Mouse (Mus musculus): Measurements from ENCODE around the gene Mettl1.

The Mettl1 gene

DNA sequence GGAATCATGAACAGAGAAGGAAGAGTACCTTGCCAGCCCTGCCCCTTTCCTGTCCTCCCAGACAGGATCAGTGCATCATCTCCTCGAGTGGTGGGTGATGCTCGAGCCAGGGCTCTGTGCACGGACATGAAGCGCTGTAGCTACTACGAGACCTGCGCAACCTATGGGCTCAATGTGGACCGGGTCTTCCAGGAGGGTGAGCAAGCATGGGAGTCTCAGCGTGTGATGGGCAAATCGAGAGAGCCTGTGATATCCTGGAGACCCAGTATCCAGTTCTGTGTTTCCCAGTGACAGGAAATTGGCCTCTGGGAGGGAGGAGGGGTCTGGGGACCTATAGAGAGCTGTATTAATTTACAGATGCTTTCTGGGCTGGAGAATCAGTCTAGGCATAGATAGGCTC is 43.8 kb downstream of the Mettl1 start:
- DNase-seq (ENCODE audit: low spot score), result no peak

DNA sequence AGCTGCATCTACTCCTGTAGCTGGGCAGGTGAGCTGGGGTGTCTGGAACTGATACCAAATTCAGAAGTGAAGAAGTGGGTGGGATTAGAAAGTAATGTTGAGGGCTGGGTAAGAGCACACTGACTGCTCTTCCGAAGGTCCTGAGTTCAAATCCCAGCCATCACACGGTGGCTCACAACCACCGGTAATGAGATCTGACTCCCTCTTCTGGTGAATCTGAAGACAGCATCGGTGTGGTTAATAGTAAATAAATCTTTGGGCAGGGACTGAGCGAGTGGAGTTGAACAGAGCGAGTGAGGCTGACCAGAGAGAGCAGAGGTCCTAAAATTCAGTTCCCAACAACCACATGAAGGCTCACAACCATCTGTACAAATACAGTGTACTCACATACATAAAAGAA is 44.4 kb downstream of the Mettl1 start:
- DNase-seq (ENCODE audit: low spot score), result no peak

DNA sequence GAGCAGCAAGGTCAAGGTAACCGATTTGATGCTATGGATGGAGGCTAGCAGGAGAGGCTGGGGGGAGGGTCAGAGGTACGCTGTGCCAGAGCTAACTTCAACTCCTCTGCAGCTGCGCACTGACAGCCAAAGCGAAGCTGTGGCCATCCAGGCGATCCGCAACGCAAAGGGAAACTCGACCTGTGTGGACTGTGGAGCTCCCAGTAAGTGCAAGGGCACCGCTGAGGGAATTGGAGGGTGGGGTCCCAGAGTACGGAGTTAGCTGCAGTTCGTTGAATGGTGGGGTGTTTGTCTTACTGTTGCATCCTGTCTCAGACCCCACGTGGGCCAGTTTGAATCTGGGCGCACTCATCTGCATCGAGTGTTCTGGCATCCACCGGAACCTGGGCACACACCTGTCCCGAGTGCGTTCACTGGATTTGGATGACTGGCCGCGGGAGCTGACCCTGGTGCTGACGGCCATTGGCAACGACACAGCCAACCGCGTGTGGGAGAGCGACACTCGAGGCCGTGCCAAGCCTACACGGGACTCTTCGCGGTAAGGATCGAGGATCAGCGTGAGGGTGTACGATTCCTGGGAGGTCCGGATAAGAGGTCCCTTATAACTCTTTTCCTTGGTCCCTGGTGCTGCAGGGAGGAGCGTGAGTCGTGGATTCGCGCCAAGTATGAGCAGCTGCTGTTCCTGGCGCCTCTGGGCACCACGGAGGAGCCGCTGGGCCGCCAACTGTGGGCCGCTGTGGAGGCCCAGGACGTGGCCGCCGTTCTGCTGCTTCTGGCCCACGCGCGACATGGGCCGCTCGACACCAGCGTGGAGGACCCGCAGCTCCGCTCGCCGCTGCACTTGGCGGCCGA is 49.6 kb downstream of the Mettl1 start:
- peak; percentile 62 for DNase-seq (ENCODE audit: low spot score)

DNA sequence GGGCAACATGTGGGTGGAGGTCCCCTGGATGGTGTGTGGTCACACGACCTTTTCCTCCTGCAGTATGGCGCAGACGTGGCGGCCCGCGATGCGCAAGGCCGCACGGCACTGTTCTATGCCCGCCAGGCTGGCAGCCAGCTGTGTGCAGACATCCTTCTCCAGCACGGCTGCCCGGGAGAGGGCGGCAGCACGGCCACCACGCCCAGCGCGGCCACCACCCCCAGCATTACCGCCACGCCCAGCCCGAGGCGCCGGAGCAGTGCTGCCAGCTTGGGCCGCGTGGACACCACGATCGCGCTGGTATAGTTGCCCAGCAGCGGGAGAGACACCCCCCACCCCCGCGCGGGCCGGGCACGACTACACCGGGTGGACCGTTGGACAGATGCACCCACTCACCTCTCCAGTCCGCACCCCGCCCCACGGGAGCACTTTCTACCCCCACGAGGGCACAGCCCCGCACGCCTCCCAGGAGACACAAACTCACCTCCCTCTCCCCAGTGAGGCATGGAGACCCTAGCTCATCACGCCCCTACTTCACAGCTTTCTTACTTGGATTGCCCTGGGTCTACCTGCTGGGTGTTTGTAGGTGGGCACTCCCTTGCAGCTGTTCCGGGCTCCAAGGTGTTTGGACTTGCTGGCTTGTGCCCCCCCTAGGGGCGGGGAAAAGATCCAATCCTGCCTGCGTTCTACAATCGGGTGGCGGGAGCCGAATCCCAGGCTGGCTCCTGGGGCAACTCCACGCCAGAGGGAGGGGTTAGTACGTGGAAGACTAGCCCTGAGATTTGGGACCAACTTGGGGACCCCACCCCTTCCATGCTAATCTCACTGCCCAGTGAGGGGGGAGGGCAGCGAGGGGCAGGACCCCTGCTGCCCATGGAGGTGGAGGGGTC is 50.5 kb downstream of the Mettl1 start:
- peak; percentile 29 for DNase-seq (ENCODE audit: low spot score)

DNA sequence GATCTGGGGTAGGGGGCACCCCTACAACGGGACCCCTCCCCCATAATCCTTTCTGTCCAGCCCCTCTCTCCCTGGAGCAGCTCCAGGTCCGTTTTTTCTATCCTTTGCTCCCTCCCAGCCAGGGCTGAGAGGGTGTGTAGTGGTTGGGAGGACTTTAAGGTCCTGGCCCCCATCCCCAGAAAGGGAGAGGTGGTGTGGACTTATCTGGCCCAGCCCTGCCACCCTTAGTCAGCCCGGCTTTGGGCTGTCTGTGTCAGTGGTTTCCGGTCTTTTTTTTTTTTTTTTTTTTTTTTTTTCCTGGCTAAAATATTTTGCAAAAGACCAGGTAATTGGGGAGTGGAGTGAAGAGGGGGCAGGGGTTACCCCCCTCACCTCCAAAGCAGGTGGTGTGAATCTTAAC is 51.5 kb downstream of the Mettl1 start:
- DNase-seq (ENCODE audit: low spot score), result no peak

DNA sequence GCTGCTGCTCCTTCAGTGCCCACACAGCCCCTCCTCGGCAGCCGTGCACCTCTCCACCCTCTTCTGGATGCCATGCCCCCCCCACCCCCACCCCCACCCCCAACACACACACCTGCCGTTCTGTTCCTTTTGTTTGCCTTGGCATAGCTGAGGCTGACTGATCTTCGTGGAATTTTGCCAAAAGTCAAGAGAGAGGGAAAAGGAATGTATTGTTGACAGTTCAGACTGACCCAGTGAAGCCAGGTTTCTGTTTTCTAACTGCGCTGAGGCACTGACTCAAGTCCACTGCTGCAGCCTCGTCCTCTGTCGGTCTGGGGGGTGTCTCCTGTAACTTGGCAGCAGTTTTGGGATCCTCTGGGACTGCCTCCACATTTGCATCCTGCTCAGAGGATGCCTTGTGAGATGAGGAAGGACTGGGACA is 53.2 kb downstream of the Mettl1 start:
- DNase-seq (ENCODE audit: low spot score), result peak; percentile 41

Measured in urinary bladder, postnatal 14 days (tissue).